Mouse (Mus musculus): Measurements from ENCODE around the gene Dhx57.

GRCm38 (mm10) chr17:80298844-80299243 is 8.6 kb upstream of the Dhx57 start:
- TF ChIP-seq EP300 (IDR thresholded peaks at IDR 0.05; ENCODE audit: low read depth) (no peak), CTCF (IDR thresholded peaks at IDR 0.05; ENCODE audit: low read depth) (no peak)

All from liver, postnatal 0 days (tissue).